Mouse (Mus musculus) hindbrain, embryonic 13.5 days (tissue): ENCODE measurements around the gene Ptgdr. TPM values are rescaled to one million over a fixed set of nuclear protein-coding genes. Genes with fewer than 3 reads are reported as not detected.

Source experiments
- polyA plus RNA-seq: library from polyadenylated mRNA; unstranded; fragments of >200 nt; fragmentation: Nextera tagmentation; extraction: Ambion mirVana; gene quantifications from 2 replicates; pipeline ENCODE4 v1.2.1, GENCODE M21; 2015

The Ptgdr gene
- polyA plus RNA-seq, 1 experiment from 2014 or later = 0.26 TPM

Other genes starting within 250 kb of the Ptgdr start
- gene Gm5624, start 231.4 kb downstream of the Ptgdr start, polyA plus RNA-seq = not detected in 2 replicates
- not detected in 2 replicates for gene Gm8257, start 152.9 kb downstream of the Ptgdr start, polyA plus RNA-seq
- gene Gm8267, start 109.0 kb downstream of the Ptgdr start, polyA plus RNA-seq = not detected in 2 replicates
- gene Ptger2, start 128.8 kb upstream of the Ptgdr start, polyA plus RNA-seq = 0.71 and 0.74 TPM in 2 replicates